Mouse (Mus musculus) layer of hippocampus, adult 2 months (tissue): ENCODE measurements around the gene Bmp6. TPM values are rescaled to one million over a fixed set of nuclear protein-coding genes. Genes with fewer than 3 reads are reported as not detected.

Source experiments
- DNase-seq, 2 experiments: peaks; one replicate each; pipeline ENCODE4 v3.0.0; 2022; ENCODE audit warnings: low spot score in 2 of 2
- H3K27ac ChIP-seq: fragments of 200-600 bp; 2 replicates; pipeline ENCODE4 v1.8.1; 2022
- H3K4me3 ChIP-seq: fragments of 200-600 bp; 2 replicates; pipeline ENCODE4 v1.8.1; 2022; ENCODE audit warnings: mild to moderate bottlenecking
- CTCF ChIP-seq: fragments of 200-600 bp; conservative IDR thresholded peaks from 2 replicates; pipeline ENCODE4 v1.8.1; 2022; ENCODE audit warnings: antibody characterized with exemption, mild to moderate bottlenecking, moderate library complexity
- long read RNA-seq, 2 experiments: library from polyadenylated mRNA; stranded (forward); transcript quantifications; one replicate each; pipeline ENCODE4 v2.0.0; 2021; ENCODE audit warnings: borderline mapping rate in 2 of 2
- total RNA-seq, 2 experiments: library from RNA; stranded (reverse); gene quantifications; 2 replicates each; pipeline ENCODE4 v1.2.3; 2021

Bmp6 gene
- total RNA-seq, result 1 to 10 TPM; 4.4 to 6.1 TPM
- long read RNA-seq, experiment 1, transcript Bmp6-201 (7 exons, 3,593 nt), result major isoform, 10 of 10 reads
- long read RNA-seq, experiment 1, partial matches to known transcripts, result 0 of 10 reads
- long read RNA-seq, experiment 1, other reads (novel, unspliced or antisense), result 0 of 10 reads
- long read RNA-seq, experiment 2, transcript Bmp6-201 (7 exons, 3,593 nt), result major isoform, 9 of 12 reads
- long read RNA-seq, experiment 2, partial matches to known transcripts, result 1 of 12 reads
- long read RNA-seq, experiment 2, other reads (novel, unspliced or antisense), result 2 of 12 reads

DNA sequence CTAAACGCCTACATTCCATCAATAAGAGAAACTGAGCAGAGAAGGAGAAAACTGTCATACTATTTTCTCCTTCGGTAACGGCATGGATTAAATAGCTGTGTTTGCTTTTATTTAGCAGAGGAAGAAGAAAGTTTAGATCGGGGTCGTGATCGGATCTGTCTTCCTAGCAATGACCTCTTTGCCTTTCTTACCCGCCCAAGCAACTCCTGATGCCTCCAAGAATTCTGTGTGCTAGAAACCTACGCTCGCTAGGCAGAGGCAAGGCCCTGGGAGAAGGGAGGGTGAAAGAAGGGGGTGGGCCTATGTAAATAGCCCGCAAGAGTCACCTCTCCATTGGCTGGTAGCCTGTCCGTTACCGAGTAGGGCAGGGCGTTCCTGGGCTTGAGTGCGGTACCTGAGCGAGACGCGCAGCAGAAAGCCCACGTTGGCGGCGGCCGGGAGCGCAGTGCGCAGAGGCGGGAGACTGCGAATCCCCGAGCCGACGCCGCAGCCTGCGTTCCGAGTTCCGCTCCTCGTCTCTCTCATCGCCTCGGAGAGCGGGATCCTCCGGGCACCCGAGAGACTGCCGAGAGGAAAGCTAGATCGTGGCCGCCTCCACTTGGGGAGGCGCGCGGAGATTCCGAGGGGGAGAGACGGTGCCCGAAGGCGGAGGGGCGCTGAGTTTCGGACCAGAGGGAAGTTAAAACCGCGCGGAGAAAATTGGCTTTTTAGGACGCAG, at the start of gene Bmp6:
Gene Bmp6, plus strand, starts transcription at position 395 of the 718 bp plus-strand sequence.
- peak; percentile 60 to 74 for DNase-seq
- Histone ChIP-seq H3K27ac (no peak within 1 kb of the TSS), H3K4me3 (peak within 1 kb of the TSS; percentile 60)
- no peak for TF ChIP-seq CTCF

DNA sequence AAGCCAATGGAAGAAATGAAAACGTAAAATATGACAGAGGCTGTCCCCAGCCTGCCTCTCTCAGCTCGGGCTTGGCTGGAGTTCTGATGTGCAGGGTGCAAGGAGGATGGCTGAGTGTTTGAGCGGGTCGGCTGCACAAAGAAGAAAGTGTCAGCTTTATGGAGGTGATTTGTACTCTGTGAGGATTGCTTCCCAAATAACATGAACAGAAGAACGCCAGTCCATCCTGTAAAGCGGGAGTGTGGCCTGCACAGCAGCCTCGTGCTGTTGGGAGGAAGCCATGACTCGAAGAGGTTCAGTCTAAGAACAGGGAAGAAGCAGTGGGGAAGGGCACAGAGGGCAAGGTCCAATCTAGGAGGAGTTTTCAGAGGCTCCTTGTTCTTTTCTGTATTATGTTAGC, 48.7 kb upstream of the Bmp6 start:
- Histone ChIP-seq H3K27ac (no peak overlapping the region), H3K4me3 (no peak overlapping the region)
- TF ChIP-seq CTCF, result no peak
- no peak for DNase-seq

DNA sequence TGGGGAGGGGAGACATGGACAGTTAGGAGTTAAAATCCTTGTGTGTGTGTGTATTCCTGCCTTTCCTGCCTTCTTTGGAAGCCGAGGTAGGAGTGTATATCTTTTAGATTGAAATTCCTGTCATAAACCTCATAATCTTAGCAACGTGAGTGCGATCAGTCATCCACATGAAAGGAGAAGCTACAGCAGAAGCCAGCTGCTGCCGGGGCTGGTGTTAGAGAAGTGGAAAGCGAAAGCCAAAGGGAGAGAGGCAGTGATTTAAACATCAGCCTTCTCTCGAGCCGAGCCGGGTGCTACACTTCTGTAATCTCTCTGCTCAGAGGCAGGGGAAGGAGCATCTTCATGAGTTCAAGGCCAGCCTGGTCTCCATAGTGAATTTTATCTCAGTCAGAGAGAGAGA, 48.3 kb upstream of the Bmp6 start:
- DNase-seq, result no peak
- H3K4me3 ChIP-seq, result no peak overlapping the region
- no peak overlapping the region for H3K27ac ChIP-seq
- no peak for TF ChIP-seq CTCF

DNA sequence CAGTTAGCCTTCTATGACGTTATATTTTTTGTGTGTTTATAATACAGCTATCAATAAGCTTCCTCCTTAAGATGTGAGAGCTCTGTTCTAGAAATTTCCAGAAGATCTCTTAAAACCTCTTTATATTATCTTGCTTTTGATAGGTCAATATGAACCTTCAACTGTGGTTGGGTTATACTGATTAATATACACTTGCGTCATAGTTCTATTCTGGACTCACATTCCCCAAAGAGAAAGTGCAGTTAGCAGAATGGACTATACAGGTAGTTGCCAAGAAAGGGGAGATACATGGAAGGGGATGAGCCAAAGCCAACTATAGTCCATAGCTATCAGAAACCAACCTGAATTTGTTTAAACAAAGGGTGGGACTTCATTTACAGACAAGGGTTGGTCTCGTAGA, 33.8 kb upstream of the Bmp6 start:
- TF ChIP-seq CTCF, result no peak
- no peak for DNase-seq
- no peak overlapping the region for H3K4me3 ChIP-seq
- no peak overlapping the region for H3K27ac ChIP-seq

DNA sequence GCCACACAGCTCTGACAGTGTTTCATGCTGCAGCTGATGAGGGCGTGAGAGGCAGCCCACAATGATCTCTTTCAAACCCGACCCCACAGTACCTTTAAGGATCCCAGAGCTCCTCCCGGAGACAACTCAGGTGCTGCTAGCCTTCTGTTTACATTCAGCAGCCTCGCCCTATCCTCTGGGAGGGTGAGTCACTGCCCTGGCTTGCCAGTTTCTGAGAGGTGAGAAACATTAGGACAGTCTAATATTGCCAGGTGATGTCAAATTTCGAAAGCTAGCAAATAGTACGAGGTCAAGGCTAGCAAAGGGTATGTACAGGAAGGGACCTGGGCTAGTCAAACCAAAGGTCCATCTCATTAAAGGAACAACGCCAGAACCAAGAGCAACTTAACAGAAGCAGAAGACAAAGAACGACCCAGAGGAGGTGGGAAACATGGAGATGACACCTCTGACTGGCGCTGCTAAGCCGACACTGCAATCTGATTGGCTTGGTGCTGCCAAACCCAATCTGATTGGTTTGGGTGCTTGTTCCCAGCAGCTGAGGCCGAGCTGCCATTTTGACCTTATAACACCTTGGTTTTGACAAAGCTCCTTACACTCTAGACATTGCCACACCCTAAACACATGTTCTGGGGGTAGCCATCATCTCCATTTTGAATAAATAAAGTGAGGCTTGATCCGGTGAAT, 32.4 kb upstream of the Bmp6 start:
- H3K27ac ChIP-seq, result no peak overlapping the region
- DNase-seq, result no peak
- no peak for TF ChIP-seq CTCF
- H3K4me3 ChIP-seq, result no peak overlapping the region

DNA sequence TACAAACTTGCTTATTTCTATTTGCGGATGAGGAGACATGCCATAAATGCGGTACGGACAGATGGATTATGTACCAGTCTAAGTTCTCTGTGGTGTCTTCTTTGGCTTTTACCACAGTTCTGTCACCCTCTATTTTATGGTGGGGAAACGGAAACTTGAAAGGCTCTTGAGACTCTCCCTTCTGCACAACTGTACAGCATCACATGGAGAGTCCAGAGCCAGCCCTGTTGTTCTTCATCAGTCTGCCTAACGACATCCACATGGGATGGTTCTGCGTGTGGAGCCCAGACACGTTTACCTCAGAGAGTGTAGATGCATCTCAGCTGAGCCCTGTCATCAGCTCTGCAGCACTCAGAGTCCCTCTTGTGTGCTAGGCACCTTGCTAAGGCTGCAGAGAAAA, 30.3 kb upstream of the Bmp6 start:
- no peak for DNase-seq

DNA sequence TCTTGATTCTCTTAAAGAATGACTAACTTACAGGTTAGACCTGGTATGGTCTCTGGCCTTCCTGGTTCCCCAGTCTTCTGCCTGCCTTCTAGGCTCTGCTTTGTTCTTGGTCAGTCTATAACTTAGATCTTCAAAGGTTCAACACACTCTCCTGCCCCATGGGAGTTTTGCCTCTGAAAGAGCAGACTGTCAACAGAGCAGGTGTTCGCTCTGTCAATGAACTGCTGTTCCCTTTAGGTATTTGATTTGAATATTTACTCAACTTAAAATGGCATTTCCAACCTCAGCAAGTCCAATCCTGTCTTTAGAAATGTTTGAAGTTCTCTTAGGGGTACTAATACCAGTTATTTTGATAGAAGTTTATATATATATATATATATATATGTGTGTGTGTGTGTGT, 26.5 kb upstream of the Bmp6 start:
- TF ChIP-seq CTCF, result no peak
- no peak overlapping the region for H3K27ac ChIP-seq
- no peak overlapping the region for H3K4me3 ChIP-seq
- DNase-seq, result no peak

More for the DNA sequence above, 30.3 kb upstream of the Bmp6 start:
- H3K4me3 ChIP-seq, result no peak overlapping the region
- H3K27ac ChIP-seq, result no peak overlapping the region
- no peak for TF ChIP-seq CTCF

DNA sequence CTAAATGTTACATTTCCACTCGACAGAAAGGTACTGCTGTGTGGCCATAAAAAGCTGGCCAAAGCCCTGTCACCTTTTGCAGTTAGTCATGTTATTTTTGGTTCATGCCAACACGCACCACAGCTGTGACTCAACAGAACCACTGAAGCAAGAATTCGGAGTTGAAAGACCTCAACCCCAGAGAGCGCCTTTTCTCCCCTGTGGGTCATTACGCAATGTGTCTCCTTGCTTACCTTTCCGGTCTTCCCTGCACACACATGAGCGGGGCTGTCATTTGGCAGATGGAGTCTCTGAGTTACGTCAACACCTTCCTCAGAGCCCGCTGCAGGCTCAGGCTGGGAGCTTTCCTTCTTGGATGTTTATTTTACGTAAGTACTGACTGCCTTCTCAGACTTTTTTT, 24.6 kb upstream of the Bmp6 start:
- H3K27ac ChIP-seq, result no peak overlapping the region
- no peak for TF ChIP-seq CTCF
- no peak overlapping the region for H3K4me3 ChIP-seq
- DNase-seq, result no peak

DNA sequence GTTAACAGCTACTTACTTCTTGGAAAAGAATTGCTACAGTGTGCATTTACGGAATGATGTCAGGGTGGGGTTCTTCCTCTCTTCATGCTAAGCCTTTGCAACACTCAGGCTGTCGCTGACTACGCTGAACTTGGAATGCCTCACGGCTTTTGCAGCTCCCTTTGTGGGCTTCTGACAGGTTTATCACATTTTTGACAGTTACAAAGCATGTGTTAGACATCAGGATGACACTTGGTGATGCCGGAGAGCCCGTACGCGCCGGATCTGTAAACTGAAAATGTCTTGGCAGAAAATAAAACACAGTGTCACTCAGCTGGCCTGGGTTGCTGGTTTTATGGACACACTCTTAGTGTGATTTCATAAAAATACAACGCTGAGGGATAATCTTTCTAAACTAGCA, 20.5 kb upstream of the Bmp6 start:
- Histone ChIP-seq H3K4me3 (no peak overlapping the region), H3K27ac (no peak overlapping the region)
- TF ChIP-seq CTCF, result no peak
- no peak for DNase-seq

DNA sequence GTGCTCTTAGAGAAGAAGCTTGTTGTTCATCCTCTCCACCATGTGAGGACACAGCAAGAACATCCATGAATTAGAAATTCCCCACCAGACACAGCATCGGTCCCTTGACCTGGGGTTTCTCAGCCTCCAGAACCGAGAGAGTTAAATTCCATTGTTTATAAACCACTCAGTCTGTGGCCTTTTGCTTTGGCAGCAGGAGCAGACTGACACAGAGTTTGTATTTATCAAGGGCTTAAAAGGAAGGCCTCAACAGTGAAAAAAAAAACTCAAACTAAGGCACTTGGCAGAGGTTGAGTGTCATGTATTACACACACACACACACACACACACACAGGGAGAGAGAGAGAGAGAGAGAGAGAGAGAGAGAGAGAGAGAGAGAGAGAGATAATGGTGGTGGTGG, 17.5 kb upstream of the Bmp6 start:
- Histone ChIP-seq H3K27ac (no peak overlapping the region), H3K4me3 (no peak overlapping the region)
- no peak for DNase-seq
- no peak for TF ChIP-seq CTCF

DNA sequence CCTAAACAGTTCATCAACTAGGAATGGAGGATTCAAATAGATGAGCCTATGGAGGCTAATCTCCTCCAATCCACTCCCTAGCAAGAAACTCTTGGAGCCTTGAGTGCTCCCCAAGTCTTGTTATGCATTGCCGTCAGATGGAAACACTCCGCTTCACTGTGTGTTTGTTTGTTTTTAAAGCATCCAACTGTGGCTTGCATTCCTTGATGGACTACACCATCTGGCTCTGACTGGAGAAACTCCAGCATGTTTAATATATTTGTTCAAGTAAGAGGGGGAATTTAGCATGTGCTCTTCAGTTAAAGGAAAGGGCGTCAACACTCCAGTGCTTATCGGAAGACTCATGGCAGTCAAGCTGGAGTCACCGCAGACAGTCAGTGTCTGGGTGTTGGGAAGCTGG, 11.4 kb upstream of the Bmp6 start:
- DNase-seq, result no peak
- Histone ChIP-seq H3K27ac (no peak overlapping the region), H3K4me3 (no peak overlapping the region)
- TF ChIP-seq CTCF, result no peak

DNA sequence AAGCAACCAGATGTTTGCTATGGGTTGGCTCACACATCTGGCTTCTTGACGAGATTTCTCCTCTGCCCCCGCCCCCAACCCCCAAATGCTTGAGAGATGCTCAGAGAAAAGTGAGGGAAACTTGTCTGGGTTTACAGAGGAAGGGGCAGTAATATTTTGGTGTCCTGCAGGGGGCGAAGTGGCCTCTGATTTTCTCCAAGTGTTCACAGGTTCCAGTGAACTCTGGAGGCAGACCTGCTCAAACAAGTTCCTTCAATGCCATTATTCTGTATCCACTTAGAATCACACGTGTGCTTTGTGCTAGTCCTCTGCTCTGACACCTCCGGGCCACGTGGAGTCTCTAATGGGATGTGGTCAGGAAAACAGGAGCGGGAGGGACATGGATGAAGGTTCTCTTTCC, 2.3 kb upstream of the Bmp6 start:
- Histone ChIP-seq H3K27ac (no peak overlapping the region), H3K4me3 (no peak overlapping the region)
- peak; percentile 8 to 33 for DNase-seq
- peak; percentile 75 for TF ChIP-seq CTCF

DNA sequence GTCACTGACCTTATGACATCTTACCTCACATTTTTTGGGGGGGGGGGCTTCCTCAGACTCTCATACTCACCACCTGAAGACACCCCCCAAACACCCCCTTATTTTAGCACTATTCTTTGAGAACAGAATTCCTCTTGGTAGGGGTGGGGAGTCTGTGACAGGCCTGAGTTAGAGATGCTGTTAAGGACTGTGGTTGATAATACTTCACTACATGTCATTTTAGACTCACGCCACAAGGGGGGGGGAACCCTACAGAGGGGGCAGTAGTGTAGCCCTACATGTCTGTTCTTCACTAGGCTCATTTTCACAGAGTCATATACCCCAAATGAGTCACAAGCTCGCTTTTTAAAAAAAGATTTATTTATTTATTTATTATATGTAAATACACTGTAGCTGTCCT, 1.7 kb upstream of the Bmp6 start:
- no peak for DNase-seq
- H3K4me3 ChIP-seq, result no peak overlapping the region
- peak; percentile 49 for TF ChIP-seq CTCF
- H3K27ac ChIP-seq, result no peak overlapping the region
